Mouse (Mus musculus) splenic B cell, adult 2 months (primary cell): ENCODE data around the gene Rnf114.

ENCODE experiments used
- DNase-seq: peaks from one replicate; pipeline ENCODE4 v3.0.0-alpha.2; 2011; ENCODE audit warnings: low read depth, low spot score
- H3K27me3 ChIP-seq: 2 replicates; pipeline ENCODE4 v1.6.1; 2012; ENCODE audit warnings: mild to moderate bottlenecking, low read length, moderate library complexity, mixed read lengths; ENCODE audit not compliant: control insufficient read depth, poor library complexity, insufficient read depth, severe bottlenecking
- H3K36me3 ChIP-seq: 2 replicates; pipeline ENCODE4 v1.6.1; 2012; ENCODE audit warnings: mild to moderate bottlenecking, low read length, moderate library complexity, mixed read lengths; ENCODE audit not compliant: control insufficient read depth, poor library complexity, insufficient read depth, severe bottlenecking

Rnf114 gene

GRCm38 (mm10) chr2:167483827-167484410 is 8.5 kb upstream of the Rnf114 start:
- Histone ChIP-seq H3K27me3 (no peaks in the 10 kb centered on the region), H3K36me3 (peaks cover 9% of the 10 kb centered on the region)
- DNase-seq, result no peak

- DNase-seq, result no peak
- Histone ChIP-seq H3K36me3 (peaks cover 9% of the 10 kb centered on the region), H3K27me3 (no peaks in the 10 kb centered on the region)
Observed at GRCm38 (mm10) chr2:167484932-167485331, 7.5 kb upstream of the Rnf114 start.

- Histone ChIP-seq H3K36me3 (peaks cover 9% of the 10 kb centered on the region), H3K27me3 (no peaks in the 10 kb centered on the region)
- DNase-seq, result no peak
Observed at GRCm38 (mm10) chr2:167485501-167486377, 6.7 kb upstream of the Rnf114 start.

- no peak for DNase-seq
- no peaks in the 10 kb centered on the region for H3K27me3 ChIP-seq
- peaks cover 9% of the 10 kb centered on the region for H3K36me3 ChIP-seq
Observed at GRCm38 (mm10) chr2:167486573-167486972, 5.9 kb upstream of the Rnf114 start.

GRCm38 (mm10) chr2:167487551-167487950 is 4.9 kb upstream of the Rnf114 start:
- DNase-seq, result no peak
- Histone ChIP-seq H3K27me3 (no peaks in the 10 kb centered on the region), H3K36me3 (peaks cover 7% of the 10 kb centered on the region)

GRCm38 (mm10) chr2:167487994-167488393 is 4.5 kb upstream of the Rnf114 start:
- no peaks in the 10 kb centered on the region for H3K27me3 ChIP-seq
- no peak for DNase-seq
- H3K36me3 ChIP-seq, result peaks cover 4% of the 10 kb centered on the region

- Histone ChIP-seq H3K36me3 (no peaks in the 10 kb centered on the region), H3K27me3 (no peaks in the 10 kb centered on the region)
- DNase-seq, result no peak
Observed at GRCm38 (mm10) chr2:167490813-167491525, 1.5 kb upstream of the Rnf114 start.

GRCm38 (mm10) chr2:167492713-167493636 is 530 bp downstream of the Rnf114 start, which contains the start of gene Spata2:
Gene Spata2, minus strand, starts transcription at chr2:167492887.
- peak; percentile 96 for DNase-seq
- H3K36me3 ChIP-seq, result no peaks in the 10 kb centered on the region
- H3K27me3 ChIP-seq, result no peaks in the 10 kb centered on the region

GRCm38 (mm10) chr2:167496437-167496836 is 4.0 kb downstream of the Rnf114 start:
- Histone ChIP-seq H3K36me3 (no peaks in the 10 kb centered on the region), H3K27me3 (no peaks in the 10 kb centered on the region)
- peak; percentile 46 for DNase-seq

GRCm38 (mm10) chr2:167497272-167497671 is 4.8 kb downstream of the Rnf114 start:
- DNase-seq, result peak; percentile 84
- H3K36me3 ChIP-seq, result no peaks in the 10 kb centered on the region

GRCm38 (mm10) chr2:167502554-167503252 is 10.3 kb downstream of the Rnf114 start:
- Histone ChIP-seq H3K27me3 (no peaks in the 10 kb centered on the region), H3K36me3 (peaks cover 3% of the 10 kb centered on the region; the same call in 1 of the 2 replicates)
- no peak for DNase-seq

More at GRCm38 (mm10) chr2:167497272-167497671, 4.8 kb downstream of the Rnf114 start:
- H3K27me3 ChIP-seq, result no peaks in the 10 kb centered on the region

- peaks cover 3% of the 10 kb centered on the region for H3K36me3 ChIP-seq
- no peaks in the 10 kb centered on the region for H3K27me3 ChIP-seq
- DNase-seq, result peak; percentile 93
Observed at GRCm38 (mm10) chr2:167503253-167503895, 10.9 kb downstream of the Rnf114 start.

GRCm38 (mm10) chr2:167503896-167504349 is 11.5 kb downstream of the Rnf114 start:
- no peaks in the 10 kb centered on the region for H3K27me3 ChIP-seq
- DNase-seq, result peak; percentile 29
- H3K36me3 ChIP-seq, result peaks cover 3% of the 10 kb centered on the region
